ENCODE assay signal across 27 mouse cellular contexts in the genomic region with DNA sequence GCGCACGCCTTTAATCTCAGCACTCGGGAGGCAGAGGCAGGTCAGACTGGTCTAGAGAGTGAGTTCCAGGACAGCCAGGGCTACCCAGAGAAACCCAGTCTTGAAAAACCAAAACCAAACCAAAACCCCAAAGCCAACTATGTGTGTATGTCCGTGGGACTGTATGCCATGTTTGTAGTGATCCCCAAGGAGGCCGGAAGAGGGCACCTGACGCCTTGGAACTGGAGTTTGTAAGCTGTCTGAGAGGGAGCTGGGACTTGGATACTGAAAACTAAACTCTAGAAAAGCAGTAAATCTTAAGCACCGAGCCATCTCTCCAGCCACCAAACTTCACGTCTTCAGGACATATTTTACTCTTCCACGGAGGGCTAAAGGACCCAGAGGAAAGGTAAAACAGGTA.
"Had no signal": no experiment of that assay in that cellular context is flagged by ENCODE, and none has a peak within 500 bp of the region (broad histone marks: within the 10 kb centered on the region; RNA-seq: fewer than 3 reads in every experiment).

No protein-coding gene starts in this region.

- ATAC-seq: forebrain, embryonic 13.5 days; forebrain, embryonic 14.5 days; forebrain, embryonic 16.5 days; forebrain, postnatal 0 days had no signal

- DNase-seq: cerebellum, adult 8-10 months; cerebellum, adult 9-10 months; cerebellum, adult 9-11 months; cerebellum, postnatal 10 days; cerebellum, postnatal 14 days; cerebellum, postnatal 25 days; cerebellum, postnatal 36 days; forebrain, postnatal 0 days; gastrocnemius, adult 2 months; gastrocnemius, postnatal 10 days; gastrocnemius, postnatal 14 days; gastrocnemius, postnatal 25 days; gastrocnemius, postnatal 36 days; heart, adult 11 months; heart, adult 18-20 months; heart, adult 2 months had no signal

- H3K36me3 ChIP-seq: embryonic facial prominence, embryonic 10.5 days; embryonic facial prominence, embryonic 12.5 days; embryonic facial prominence, embryonic 13.5 days; embryonic facial prominence, embryonic 15.5 days; forebrain, embryonic 10.5 days; forebrain, embryonic 12.5 days; heart, embryonic 10.5 days had no signal

- H3K4me1 ChIP-seq: embryonic facial prominence, embryonic 13.5 days; embryonic facial prominence, embryonic 15.5 days; heart, embryonic 10.5 days had no signal

- H3K27me3 ChIP-seq: embryonic facial prominence, embryonic 12.5 days; embryonic facial prominence, embryonic 13.5 days; embryonic facial prominence, embryonic 15.5 days; forebrain, embryonic 12.5 days; forebrain, embryonic 13.5 days had no signal

- H3K9me3 ChIP-seq: embryonic facial prominence, embryonic 10.5 days; embryonic facial prominence, embryonic 12.5 days; embryonic facial prominence, embryonic 13.5 days; embryonic facial prominence, embryonic 15.5 days; forebrain, embryonic 12.5 days; heart, embryonic 10.5 days had no signal

- H3K27ac ChIP-seq: embryonic facial prominence, embryonic 10.5 days; embryonic facial prominence, embryonic 12.5 days; embryonic facial prominence, embryonic 13.5 days; embryonic facial prominence, embryonic 15.5 days; gastrocnemius, adult 2 months; heart, adult 2 months; heart, embryonic 10.5 days had no signal

- H3K4me3 ChIP-seq: embryonic facial prominence, embryonic 10.5 days; embryonic facial prominence, embryonic 12.5 days; embryonic facial prominence, embryonic 13.5 days; embryonic facial prominence, embryonic 15.5 days; erythroblast, embryonic 14.5 days; forebrain, embryonic 10.5 days; forebrain, embryonic 12.5 days; forebrain, embryonic 13.5 days; gastrocnemius, adult 2 months; heart, adult 2 months; heart, embryonic 10.5 days had no signal

- H3K4me2 ChIP-seq: embryonic facial prominence, embryonic 12.5 days; embryonic facial prominence, embryonic 13.5 days; embryonic facial prominence, embryonic 15.5 days; forebrain, embryonic 12.5 days; forebrain, embryonic 13.5 days had no signal

- H3K9ac ChIP-seq: embryonic facial prominence, embryonic 12.5 days; embryonic facial prominence, embryonic 13.5 days; embryonic facial prominence, embryonic 15.5 days; forebrain, embryonic 12.5 days; forebrain, embryonic 13.5 days; forebrain, postnatal 0 days had no signal
